Mouse (Mus musculus): ENCODE data around the gene Dxo.

Dxo gene

DNA sequence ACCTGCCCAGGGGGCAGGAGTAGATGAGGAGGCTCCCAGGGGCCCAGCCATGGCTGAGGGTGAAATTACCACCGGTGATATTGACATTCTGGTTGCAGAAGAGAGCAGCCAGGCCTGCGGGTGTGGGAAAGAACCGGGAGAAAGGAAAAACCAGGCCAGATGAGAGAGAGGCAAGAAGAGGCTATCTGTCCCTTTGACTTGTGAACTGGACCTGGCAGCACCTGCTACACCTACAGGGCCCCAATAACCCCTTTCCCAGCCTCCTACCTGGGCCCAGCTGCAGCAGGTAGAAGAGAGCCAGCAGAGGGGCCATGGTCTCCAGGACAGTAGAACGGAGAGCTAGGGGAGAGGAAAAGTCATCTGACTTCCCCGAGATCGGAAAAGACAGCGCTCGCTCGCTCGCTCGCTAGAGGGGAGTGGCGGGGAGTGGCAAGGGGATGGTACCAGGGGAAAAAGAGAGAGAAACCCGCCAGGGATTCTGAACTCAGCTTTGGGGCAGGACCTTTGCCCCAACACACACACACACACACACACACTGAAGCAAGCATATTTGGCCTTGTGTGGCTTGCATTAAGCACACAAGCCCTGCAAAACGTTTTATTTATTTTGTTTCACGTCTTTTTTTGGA, 45.0 kb downstream of the Dxo start, which contains the start of gene Gm20547:
TSS of gene Gm20547 (minus strand) at position 360 of the 628 bp plus-strand sequence.
- no peak for DNase-seq (ENCODE audit: low spot score)

DNA sequence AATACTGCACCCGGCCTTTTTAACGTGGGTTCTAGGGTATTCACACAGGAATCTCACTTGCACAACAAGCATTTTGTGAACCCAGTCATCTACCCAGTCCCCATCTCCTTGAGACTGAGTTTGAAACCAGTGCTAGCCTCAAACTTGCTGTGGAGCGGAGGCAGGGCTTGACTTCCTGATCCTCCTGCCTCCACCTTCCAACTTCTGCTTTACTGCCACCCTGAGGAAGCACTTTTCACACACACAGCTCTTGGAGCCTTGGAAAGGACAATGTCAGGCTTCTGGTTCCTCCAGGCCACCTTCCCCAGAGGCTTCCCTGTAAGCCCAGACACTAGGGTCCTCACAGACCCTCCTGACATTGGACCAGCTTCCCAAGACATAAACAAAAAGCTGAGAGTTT, 46.5 kb downstream of the Dxo start:
- DNase-seq (ENCODE audit: low spot score) = no peak

DNA sequence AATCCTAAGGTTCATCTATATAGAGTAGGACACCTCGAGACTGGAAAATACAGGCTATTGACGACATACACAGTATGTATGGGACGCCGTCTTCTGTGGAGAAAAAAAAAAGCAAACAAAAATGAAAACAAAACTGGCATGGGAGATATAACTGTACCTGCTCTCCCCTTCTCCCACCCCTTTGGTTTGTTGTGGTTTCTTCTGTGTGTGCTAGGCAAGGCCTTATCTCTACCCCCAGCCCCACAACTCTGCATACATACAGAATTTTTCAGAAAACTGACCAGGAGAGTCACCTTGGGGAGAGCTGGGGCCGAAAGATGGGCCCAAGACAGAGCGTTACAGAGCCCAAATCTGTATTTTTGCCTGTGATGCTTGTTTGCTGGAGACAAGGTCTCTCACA, 47.9 kb downstream of the Dxo start:
- DNase-seq (ENCODE audit: low spot score) = no peak

DNA sequence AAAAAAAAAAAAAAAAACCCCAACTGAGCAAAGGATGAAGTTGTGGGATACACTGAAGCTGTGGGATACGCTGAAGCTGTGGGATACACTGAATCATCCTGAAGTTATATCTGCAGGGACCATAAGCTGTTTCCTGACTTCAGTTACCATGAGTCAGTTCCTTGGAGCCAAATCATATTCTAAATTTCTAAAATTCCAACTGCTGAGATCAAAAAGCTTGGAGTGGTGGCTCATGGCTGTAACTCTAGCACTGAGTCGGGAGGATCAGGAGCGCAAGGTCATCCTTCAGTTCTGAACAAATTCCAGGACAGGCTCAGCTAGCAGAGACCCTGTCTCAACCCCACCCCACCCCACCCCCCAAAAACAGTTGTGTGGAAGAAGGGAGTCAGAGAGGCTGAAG, 48.8 kb downstream of the Dxo start:
- DNase-seq (ENCODE audit: low spot score) = no peak

DNA sequence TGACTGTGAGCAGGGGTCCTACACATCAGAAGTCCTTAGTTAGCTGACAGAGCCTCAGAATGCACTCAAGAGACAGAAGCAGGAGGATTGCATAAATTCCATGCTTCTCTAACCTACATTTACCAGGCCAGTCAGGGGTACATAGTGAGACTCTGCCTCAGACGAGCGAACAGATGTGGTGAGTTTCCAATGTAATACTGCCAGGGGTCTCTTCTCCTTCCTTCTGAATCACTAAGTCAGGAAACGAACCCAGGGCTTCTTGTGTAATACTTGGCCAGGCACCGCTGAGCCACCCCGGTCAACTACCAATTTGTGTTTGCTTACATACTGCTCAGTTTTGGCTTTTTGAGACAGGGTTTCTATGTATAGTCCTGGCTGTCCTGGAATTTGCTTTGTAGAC, 51.1 kb downstream of the Dxo start:
- DNase-seq (ENCODE audit: low spot score) = no peak

Data from layer of hippocampus, adult 9-10 months (tissue).